Mouse (Mus musculus) CH12.LX (cell line): ENCODE measurements around the gene Bcl6b. TPM values are rescaled to one million over a fixed set of nuclear protein-coding genes. Genes with fewer than 3 reads are reported as not detected.
A peak's percentile ranks its signal among the peaks of the same experiment; 100 is the strongest.

Experiments used
- DNase-seq: peaks from one replicate; pipeline ENCODE4 v3.0.0-alpha.2; 2013; ENCODE audit errors: extremely low read depth
- H3K27ac ChIP-seq: 2 replicates; pipeline ENCODE4 v1.5.1; 2012; ENCODE audit warnings: low read depth, mild to moderate bottlenecking, control low read depth, moderate library complexity; ENCODE audit not compliant: insufficient read depth
- H3K27me3 ChIP-seq: replicated peaks from 2 replicates; pipeline ENCODE3; 2012; ENCODE audit warnings: inconsistent platforms
- H3K36me3 ChIP-seq, 2 experiments: replicated peaks in 1 of 2; 2 replicates each; pipeline versions ENCODE3 to v1.6.1; 2012; ENCODE audit warnings: inconsistent platforms in 1 of 2, low read length in 1 of 2, mild to moderate bottlenecking in 1 of 2, mixed read lengths in 1 of 2, moderate library complexity in 1 of 2; ENCODE audit not compliant: control insufficient read depth in 1 of 2, insufficient read depth in 1 of 2
- H3K4me1 ChIP-seq, 2 experiments: 2 replicates each; pipeline ENCODE4 v1.6.1; 2012; ENCODE audit warnings: inconsistent platforms in 1 of 2, moderate library complexity in 1 of 2; ENCODE audit not compliant: insufficient read depth in 2 of 2, control insufficient read depth in 1 of 2
- H3K4me2 ChIP-seq: 2 replicates; pipeline ENCODE4 v1.6.1; 2012; ENCODE audit warnings: low read depth, mild to moderate bottlenecking, control low read depth; ENCODE audit not compliant: poor library complexity, insufficient read depth, severe bottlenecking
- H3K4me3 ChIP-seq, 3 experiments: fragments of 150-350 bp in 1 of 3; sonication (generic) in 1 of 3; replicated peaks in 1 of 3; 2 replicates each; pipeline versions ENCODE3 to v1.5.1; 2011 to 2012; ENCODE audit warnings: low read depth in 2 of 3, low read length in 2 of 3, mild to moderate bottlenecking in 2 of 3, moderate library complexity in 2 of 3, control low read depth in 1 of 3, improper control_type of control experiment in 1 of 3, inconsistent platforms in 1 of 3, mixed read lengths in 1 of 3; ENCODE audit not compliant: poor library complexity in 1 of 3
- H3K79me2 ChIP-seq: replicated peaks from 2 replicates; pipeline ENCODE4 v1.6.1; 2012; ENCODE audit warnings: mild to moderate bottlenecking, moderate library complexity; ENCODE audit not compliant: control insufficient read depth, poor library complexity, insufficient read depth, severe bottlenecking; ENCODE audit errors: extremely low read depth
- H3K9ac ChIP-seq: 2 replicates; pipeline ENCODE4 v1.6.1; 2012; ENCODE audit warnings: low read depth, mild to moderate bottlenecking, control low read depth, moderate library complexity; ENCODE audit not compliant: insufficient read depth
- H3K9me3 ChIP-seq: replicated peaks from 2 replicates; pipeline ENCODE3; 2012; ENCODE audit warnings: low read length, inconsistent platforms, mixed read lengths
- CHD1 ChIP-seq: IDR thresholded peaks from 2 replicates; pipeline ENCODE4 v1.6.1; 2012; ENCODE audit warnings: low read depth, low read length, improper control_type of control experiment, inconsistent platforms
- CHD2 ChIP-seq: IDR thresholded peaks from 2 replicates; pipeline ENCODE4 v1.6.1; 2011; ENCODE audit warnings: low read length, improper control_type of control experiment
- CTCF ChIP-seq, 2 experiments: IDR thresholded peaks in 1 of 2; conservative IDR thresholded peaks in 1 of 2; 2 replicates each; pipeline ENCODE4 v1.5.1; 2011 to 2012; ENCODE audit warnings: low read depth in 2 of 2, low read length in 2 of 2, improper control_type of control experiment in 1 of 2, inconsistent platforms in 1 of 2, mild to moderate bottlenecking in 1 of 2, moderate library complexity in 1 of 2
- E2F4 ChIP-seq: IDR thresholded peaks from 2 replicates; pipeline ENCODE4 v1.6.1; 2011; ENCODE audit warnings: low read depth, low read length, improper control_type of control experiment; ENCODE audit not compliant: insufficient replicate concordance
- ELF1 ChIP-seq: IDR thresholded peaks from 2 replicates; pipeline ENCODE4 v1.6.1; 2014; ENCODE audit warnings: low read depth, mild to moderate bottlenecking, inconsistent platforms, low read length, improper control_type of control experiment
- IRF4 ChIP-seq: IDR thresholded peaks from 2 replicates; pipeline ENCODE4 v1.6.1; 2014; ENCODE audit warnings: low read depth, mild to moderate bottlenecking, inconsistent platforms, low read length, improper control_type of control experiment
- JUND ChIP-seq: conservative IDR thresholded peaks from 2 replicates; pipeline ENCODE4 v1.6.1; 2011; ENCODE audit warnings: low read depth, low read length, improper control_type of control experiment
- MAFK ChIP-seq: IDR thresholded peaks from 2 replicates; pipeline ENCODE4 v1.6.1; 2011; ENCODE audit warnings: low read length, improper control_type of control experiment; ENCODE audit not compliant: insufficient replicate concordance
- MAX ChIP-seq: IDR thresholded peaks from 2 replicates; pipeline ENCODE4 v1.6.1; 2011; ENCODE audit warnings: low read length, improper control_type of control experiment
- MAZ ChIP-seq: IDR thresholded peaks from 2 replicates; pipeline ENCODE4 v1.6.1; 2012; ENCODE audit warnings: low read depth, mild to moderate bottlenecking, inconsistent platforms, low read length, improper control_type of control experiment, moderate library complexity
- MEF2A ChIP-seq: IDR thresholded peaks from 2 replicates; pipeline ENCODE4 v1.6.1; 2014; ENCODE audit warnings: low read depth, mild to moderate bottlenecking, inconsistent platforms, low read length, improper control_type of control experiment, borderline replicate concordance
- MXI1 ChIP-seq: IDR thresholded peaks from 2 replicates; pipeline ENCODE4 v1.6.1; 2011; ENCODE audit warnings: mild to moderate bottlenecking, low read depth, low read length, improper control_type of control experiment
- MYC ChIP-seq: IDR thresholded peaks from 2 replicates; pipeline ENCODE4 v1.6.1; 2011; ENCODE audit warnings: low read depth, mild to moderate bottlenecking, improper control_type of control experiment, low read length
- NELFE ChIP-seq: IDR thresholded peaks from 2 replicates; pipeline ENCODE4 v1.6.1; 2011; ENCODE audit warnings: low read depth, low read length, improper control_type of control experiment
- NRF1 ChIP-seq: IDR thresholded peaks from 2 replicates; pipeline ENCODE4 v1.6.1; 2014; ENCODE audit warnings: low read depth, mild to moderate bottlenecking, inconsistent platforms, low read length, improper control_type of control experiment, moderate library complexity
- POLR2A ChIP-seq: IDR thresholded peaks from 2 replicates; pipeline ENCODE4 v1.6.1; 2011; ENCODE audit warnings: low read depth, mild to moderate bottlenecking, improper control_type of control experiment, low read length
- POLR2AphosphoS2 ChIP-seq: IDR thresholded peaks from 2 replicates; pipeline ENCODE4 v1.6.1; 2011; ENCODE audit warnings: low read depth, low read length, improper control_type of control experiment
- RAD21 ChIP-seq: IDR thresholded peaks from 2 replicates; pipeline ENCODE4 v1.6.1; 2011; ENCODE audit warnings: low read depth, mild to moderate bottlenecking, low read length, improper control_type of control experiment, moderate library complexity
- RCOR1 ChIP-seq: conservative IDR thresholded peaks from 2 replicates; pipeline ENCODE4 v1.6.1; 2012; ENCODE audit warnings: low read depth, mild to moderate bottlenecking, inconsistent platforms, low read length, improper control_type of control experiment
- SIN3A ChIP-seq: IDR thresholded peaks from 2 replicates; pipeline ENCODE4 v1.6.1; 2012; ENCODE audit warnings: low read length, improper control_type of control experiment, inconsistent platforms
- SMC3 ChIP-seq: IDR thresholded peaks from 2 replicates; pipeline ENCODE4 v1.6.1; 2011; ENCODE audit warnings: low read depth, low read length, improper control_type of control experiment
- TBP ChIP-seq: conservative IDR thresholded peaks from 2 replicates; pipeline ENCODE4 v1.6.1; 2011; ENCODE audit warnings: low read depth, low read length, improper control_type of control experiment
- TCF12 ChIP-seq: IDR thresholded peaks from 2 replicates; pipeline ENCODE4 v1.6.1; 2014; ENCODE audit warnings: low read depth, mild to moderate bottlenecking, inconsistent platforms, low read length, improper control_type of control experiment
- UBTF ChIP-seq: IDR thresholded peaks from 2 replicates; pipeline ENCODE4 v1.6.1; 2012; ENCODE audit warnings: low read depth, mild to moderate bottlenecking, inconsistent platforms, low read length, improper control_type of control experiment, moderate library complexity
- USF1 ChIP-seq: IDR thresholded peaks from 2 replicates; pipeline ENCODE4 v1.6.1; 2014; ENCODE audit warnings: low read depth, mild to moderate bottlenecking, inconsistent platforms, low read length, improper control_type of control experiment
- ZC3H11A ChIP-seq: IDR thresholded peaks from 2 replicates; pipeline ENCODE4 v1.6.1; 2012; ENCODE audit warnings: low read depth, mild to moderate bottlenecking, inconsistent platforms, low read length, improper control_type of control experiment
- ZMIZ1 ChIP-seq: IDR thresholded peaks from 2 replicates; pipeline ENCODE4 v1.6.1; 2012; ENCODE audit warnings: low read depth, mild to moderate bottlenecking, inconsistent platforms, low read length, improper control_type of control experiment
- dilution Hi-C: fragments of 300-500 bp; cut with MboI; formaldehyde crosslinking; loops from 2 replicates; pipeline ENCODE4 v1.14.3; 2020; ENCODE audit warnings: low sequenced_read_pairs; ENCODE audit not compliant: extremely low pct_unique_long_range_greater_than_20kb, extremely low pct_ligation_motif_present
- in situ Hi-C: fragments of 300-500 bp; cut with MboI; formaldehyde crosslinking; loops from 3 replicates; pipeline ENCODE4 v1.14.3; 2019; ENCODE audit warnings: low sequenced_read_pairs, low pct_ligation_motif_present, low pct_unique_long_range_greater_than_20kb, mixed read lengths
- polyA plus RNA-seq: library from polyadenylated mRNA; unstranded; fragments of >175 nt; gene quantifications from 2 replicates; pipeline ENCODE4 v1.2.1, GENCODE M21; 2012; ENCODE audit warnings: low read depth; ENCODE audit not compliant: insufficient read length
- total RNA-seq, 2 experiments: library from RNA; depleted of rRNA; stranded (reverse); fragments of 300-350 nt in 1 of 2; fragments of >200 nt in 1 of 2; gene quantifications; 2 replicates each; pipeline ENCODE4 v1.2.3; 2012 to 2014

Gene Bcl6b
- total and polyA plus RNA-seq, 3 experiments = 0.54 to 1.7 (median 0.71) TPM

DNA sequence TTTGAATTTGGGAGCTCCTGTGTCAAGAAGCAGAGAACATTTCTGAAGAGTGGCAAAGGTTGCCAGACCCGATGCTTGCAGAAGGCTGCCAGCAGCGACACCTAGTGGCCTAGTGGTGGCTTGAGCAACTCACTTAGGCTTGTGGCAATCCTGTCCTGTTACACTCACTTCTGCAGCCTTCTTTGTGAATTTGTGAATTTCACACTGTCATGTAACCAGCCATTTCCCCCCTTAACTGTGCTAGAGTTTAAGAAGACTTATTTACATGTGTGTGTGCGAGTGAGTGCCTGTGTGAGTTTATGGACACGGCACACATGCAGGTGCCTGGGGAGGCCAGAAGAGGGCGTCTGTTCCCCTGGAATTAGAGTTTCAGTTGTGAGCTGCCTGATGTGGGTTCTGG, 27.9 kb downstream of the Bcl6b start:
- Histone ChIP-seq H3K27ac (no peak overlapping the region), H3K4me3 (no peak overlapping the region), H3K4me1 (peaks cover 3 to 6% of the 10 kb centered on the region in 2 experiments; a peak in 1 of 4 replicates), H3K4me2 (no peak overlapping the region; the same call in 1 of the 2 replicates), H3K27me3 (peaks cover 38% of the 10 kb centered on the region), H3K9me3 (no peaks in the 10 kb centered on the region)
- DNase-seq = peak; percentile 87
- dilution Hi-C loops = no loop called here
- peak; percentile 26; the same call in 1 of the 2 replicates for TF ChIP-seq TCF12
- no peak for TF ChIP-seq E2F4
- TF ChIP-seq SMC3 = peak; percentile 94
- TF ChIP-seq NRF1 = 0 out of 2 replicates have a peak, but pooled peaks have one; percentile 19
- TF ChIP-seq RAD21 = peak; percentile 86
- 0 out of 2 replicates have a peak, but pooled peaks have one; percentile 42 for TF ChIP-seq JUND
- TF ChIP-seq CTCF (conservative IDR thresholded peaks at IDR 0.05 in 1 of 2, IDR thresholded peaks at IDR 0.05 in 1 of 2; ENCODE audit: low read depth in 2 of 2, low read length in 2 of 2) = peak; percentile 96 to 97
- TF ChIP-seq IRF4 = peak; percentile 30; the same call in 1 of the 2 replicates
- 0 out of 2 replicates have a peak, but pooled peaks have one; percentile 37 for TF ChIP-seq MXI1
- peak; percentile 49; the same call in 1 of the 2 replicates for TF ChIP-seq NELFE
- TF ChIP-seq MAFK = no peak
- peak; percentile 62; the same call in 1 of the 2 replicates for TF ChIP-seq MYC
- TF ChIP-seq ZC3H11A = peak; percentile 40
- TF ChIP-seq CHD2 = no peak
- TF ChIP-seq CHD1 = no peak
- TF ChIP-seq SIN3A = 0 out of 2 replicates have a peak, but pooled peaks have one; percentile 52
- TF ChIP-seq, all 38 proteins: peak for 12
- H3K36me3 ChIP-seq = no peaks in the 10 kb centered on the region
- H3K9ac ChIP-seq = no peak overlapping the region
- H3K79me2 ChIP-seq = no peaks in the 10 kb centered on the region
- in situ Hi-C loops = no loop called here

DNA sequence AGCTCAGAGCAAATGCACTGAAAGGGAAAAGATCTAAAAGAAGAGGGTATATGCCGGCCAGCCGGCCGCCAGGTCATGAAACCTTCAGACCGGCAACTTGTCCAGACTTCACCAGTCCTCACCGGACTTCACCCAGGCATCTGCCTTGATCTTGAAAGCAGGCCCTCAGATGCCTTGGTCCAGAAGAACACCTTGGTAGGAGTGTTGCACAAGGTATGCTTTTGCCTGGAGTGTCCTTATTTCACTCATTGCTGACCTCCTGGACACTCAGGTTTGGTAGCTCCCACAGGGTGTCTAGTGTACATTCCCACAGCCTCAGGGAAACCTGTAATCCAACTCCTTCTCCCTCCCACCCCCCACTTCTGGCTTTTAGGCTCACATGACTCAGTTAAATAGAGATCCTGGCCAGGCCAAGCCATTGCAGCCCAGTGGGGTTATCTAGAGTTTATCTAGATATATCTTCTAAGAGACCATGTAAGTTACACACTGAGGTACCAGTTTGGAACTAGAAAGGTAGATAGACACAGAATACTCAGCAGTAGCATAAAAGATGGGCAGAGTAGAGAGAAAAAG, 29.5 kb downstream of the Bcl6b start:
- TF ChIP-seq SMC3 (no peak), ZMIZ1 (no peak), RAD21 (no peak), POLR2AphosphoS2 (no peak), MYC (no peak), MAX (no peak), TBP (no peak), RCOR1 (no peak), POLR2A (no peak), CHD2 (no peak), TCF12 (no peak), USF1 (no peak), MAZ (no peak), JUND (no peak), ELF1 (no peak), MEF2A (no peak), UBTF (no peak)
- Histone ChIP-seq H3K27ac (no peak overlapping the region), H3K4me3 (no peak overlapping the region), H3K4me1 (peaks cover 3 to 6% of the 10 kb centered on the region in 2 experiments; a peak in 1 of 4 replicates), H3K36me3 (no peaks in the 10 kb centered on the region), H3K9ac (no peak overlapping the region), H3K27me3 (peaks cover 23% of the 10 kb centered on the region), H3K9me3 (peaks cover 2% of the 10 kb centered on the region), H3K79me2 (no peaks in the 10 kb centered on the region), H3K4me2 (no peak overlapping the region)
- in situ Hi-C loops (no loop called here), dilution Hi-C loops (no loop called here)
- no peak for DNase-seq
